Mouse (Mus musculus) kidney, adult 2 months (tissue): Measurements from ENCODE around the gene Hoxb3.

Experiments
- CTCF ChIP-seq: fragments of 200-500 bp; conservative IDR thresholded peaks from 2 replicates; pipeline ENCODE4 v1.5.1; 2011; ENCODE audit warnings: low read depth, mild to moderate bottlenecking, control low read depth, low read length, moderate library complexity, mixed read lengths; ENCODE audit not compliant: insufficient read depth, insufficient read length
- POLR2A ChIP-seq: fragments of 200-500 bp; IDR thresholded peaks from one replicate; pipeline ENCODE4 v1.6.1; 2011; ENCODE audit warnings: low read depth, low read length, control low read depth

GRCm38 (mm10) chr11:96319910-96320309 lies 3.2 kb upstream of the Hoxb3 start:
- no peak for TF ChIP-seq POLR2A
- TF ChIP-seq CTCF, result no peak
